Mouse (Mus musculus): ENCODE measurements around the gene Irak2. TPM values are rescaled to one million over a fixed set of nuclear protein-coding genes. Genes with fewer than 3 reads are reported as not detected.

Irak2 gene
- polyA plus RNA-seq, 1 experiment: 15.2 TPM

- peaks cover 31% of the 10 kb centered on the region for H3K4me1 ChIP-seq (ENCODE audit: control insufficient read depth)
- TF ChIP-seq TAL1 (IDR thresholded peaks at IDR 0.05; ENCODE audit: low read length): no peak
- no peak for TF ChIP-seq GATA1 (IDR thresholded peaks at IDR 0.05; ENCODE audit: low read length)
- H3K36me3 ChIP-seq (ENCODE audit: control insufficient read depth): peaks cover 69% of the 10 kb centered on the region
- H3K27me3 ChIP-seq (ENCODE audit: control insufficient read depth): no peaks in the 10 kb centered on the region
- peaks cover 3% of the 10 kb centered on the region; the same call in 1 of the 2 replicates for H3K9me3 ChIP-seq (ENCODE audit: control insufficient read depth, low read length)
- no peak overlapping the region for H3K4me3 ChIP-seq (replicated peaks)
Observed at GRCm38 (mm10) chr6:113608871-113609270, 29.4 kb upstream of the Irak2 start.

DNA sequence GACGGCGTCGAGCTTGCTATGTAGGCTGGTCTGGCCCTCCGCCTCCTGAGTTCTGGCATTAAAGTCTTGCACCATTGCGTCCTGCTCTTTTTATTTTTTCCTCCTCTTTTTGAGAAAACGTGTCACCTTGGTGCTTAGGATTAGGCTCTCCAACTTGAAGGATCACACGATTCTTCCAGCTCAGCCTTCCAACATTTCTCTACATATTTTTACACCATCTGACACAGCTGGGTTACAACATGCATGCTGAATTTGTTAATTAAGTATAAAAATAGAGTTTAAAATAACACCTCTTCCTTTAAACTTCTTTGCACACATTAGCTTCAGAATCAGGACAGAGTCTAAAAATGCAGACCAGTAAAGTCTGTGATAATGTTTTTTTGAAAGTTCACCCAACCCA lies 29.0 kb upstream of the Irak2 start:
- H3K27me3 ChIP-seq (ENCODE audit: control insufficient read depth): no peaks in the 10 kb centered on the region
- peaks cover 73% of the 10 kb centered on the region for H3K36me3 ChIP-seq (ENCODE audit: control insufficient read depth)
- H3K9me3 ChIP-seq (ENCODE audit: control insufficient read depth, low read length): peaks cover 3% of the 10 kb centered on the region; the same call in 1 of the 2 replicates
- no peak overlapping the region for H3K4me3 ChIP-seq (replicated peaks)
- H3K4me1 ChIP-seq (ENCODE audit: control insufficient read depth): peaks cover 27% of the 10 kb centered on the region
- TF ChIP-seq TAL1 (IDR thresholded peaks at IDR 0.05; ENCODE audit: low read length): no peak
- TF ChIP-seq GATA1 (IDR thresholded peaks at IDR 0.05; ENCODE audit: low read length): no peak

GRCm38 (mm10) chr6:113612258-113612969 lies 25.9 kb upstream of the Irak2 start:
- peaks cover 90% of the 10 kb centered on the region for H3K36me3 ChIP-seq (ENCODE audit: control insufficient read depth)
- no peaks in the 10 kb centered on the region for H3K27me3 ChIP-seq (ENCODE audit: control insufficient read depth)
- peaks cover 3% of the 10 kb centered on the region; the same call in 1 of the 2 replicates for H3K9me3 ChIP-seq (ENCODE audit: control insufficient read depth, low read length)
- TF ChIP-seq TAL1 (IDR thresholded peaks at IDR 0.05; ENCODE audit: low read length) (no peak), GATA1 (IDR thresholded peaks at IDR 0.05; ENCODE audit: low read length) (no peak)
- H3K4me1 ChIP-seq (ENCODE audit: control insufficient read depth): peaks cover 7% of the 10 kb centered on the region
- H3K4me3 ChIP-seq (replicated peaks): no peak overlapping the region

GRCm38 (mm10) chr6:113614152-113614551 lies 24.1 kb upstream of the Irak2 start:
- H3K4me3 ChIP-seq (replicated peaks): no peak overlapping the region
- TF ChIP-seq TAL1 (IDR thresholded peaks at IDR 0.05; ENCODE audit: low read length) (no peak), GATA1 (IDR thresholded peaks at IDR 0.05; ENCODE audit: low read length) (no peak)
- no peaks in the 10 kb centered on the region for H3K27me3 ChIP-seq (ENCODE audit: control insufficient read depth)
- H3K4me1 ChIP-seq (ENCODE audit: control insufficient read depth): peaks cover 9% of the 10 kb centered on the region
- H3K36me3 ChIP-seq (ENCODE audit: control insufficient read depth): peaks cover 89% of the 10 kb centered on the region
- peaks cover 3% of the 10 kb centered on the region; the same call in 1 of the 2 replicates for H3K9me3 ChIP-seq (ENCODE audit: control insufficient read depth, low read length)

GRCm38 (mm10) chr6:113614997-113615396 lies 23.3 kb upstream of the Irak2 start:
- Histone ChIP-seq H3K9me3 (ENCODE audit: control insufficient read depth, low read length) (peaks cover 3% of the 10 kb centered on the region; the same call in 1 of the 2 replicates), H3K4me1 (ENCODE audit: control insufficient read depth) (peaks cover 9% of the 10 kb centered on the region), H3K4me3 (replicated peaks) (no peak overlapping the region), H3K27me3 (ENCODE audit: control insufficient read depth) (no peaks in the 10 kb centered on the region), H3K36me3 (ENCODE audit: control insufficient read depth) (peaks cover 82% of the 10 kb centered on the region)
- TF ChIP-seq TAL1 (IDR thresholded peaks at IDR 0.05; ENCODE audit: low read length) (no peak), GATA1 (IDR thresholded peaks at IDR 0.05; ENCODE audit: low read length) (no peak)

DNA sequence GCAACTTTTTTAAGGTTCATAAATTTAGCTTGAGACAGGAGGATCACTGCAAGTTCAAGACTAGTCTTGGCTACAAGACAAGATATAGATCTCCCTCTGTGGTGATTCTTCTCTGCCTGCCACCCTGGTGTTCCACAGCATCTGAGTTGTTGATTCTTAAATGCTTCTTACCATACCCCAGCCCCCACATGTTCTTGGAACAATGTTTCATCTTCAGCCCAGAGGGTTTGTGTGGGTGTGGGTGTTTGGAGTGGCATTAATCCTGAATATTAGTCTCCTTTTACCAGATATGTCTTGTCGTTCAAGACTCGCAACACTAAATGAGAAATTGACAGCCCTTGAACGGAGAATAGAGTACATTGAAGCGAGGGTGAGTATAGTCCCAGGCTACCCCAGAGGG lies 22.8 kb upstream of the Irak2 start:
- Histone ChIP-seq H3K27me3 (ENCODE audit: control insufficient read depth) (no peaks in the 10 kb centered on the region), H3K4me3 (replicated peaks) (no peak overlapping the region), H3K9me3 (ENCODE audit: control insufficient read depth, low read length) (peaks cover 3% of the 10 kb centered on the region; the same call in 1 of the 2 replicates), H3K4me1 (ENCODE audit: control insufficient read depth) (peaks cover 6% of the 10 kb centered on the region), H3K36me3 (ENCODE audit: control insufficient read depth) (peaks cover 78% of the 10 kb centered on the region)
- TF ChIP-seq GATA1 (IDR thresholded peaks at IDR 0.05; ENCODE audit: low read length): no peak
- no peak for TF ChIP-seq TAL1 (IDR thresholded peaks at IDR 0.05; ENCODE audit: low read length)

DNA sequence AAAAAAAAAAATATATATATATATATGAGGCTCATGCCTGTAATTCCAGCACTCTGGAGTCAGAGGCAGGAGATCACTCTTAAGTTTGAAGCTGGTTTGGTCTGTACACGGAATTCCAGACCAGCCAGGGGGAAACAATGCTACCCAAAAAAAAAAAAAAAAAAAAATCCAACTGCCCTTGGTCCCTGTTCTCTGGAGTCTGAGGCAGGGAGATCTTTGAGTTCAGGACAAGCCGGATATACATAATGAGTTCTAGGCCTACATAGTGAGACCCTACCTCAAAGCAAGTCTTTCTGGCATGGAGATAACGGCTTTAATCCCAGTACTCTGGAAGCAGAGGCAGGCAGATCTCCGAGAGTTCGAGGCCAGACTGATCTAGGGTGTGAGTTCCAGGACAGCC lies 14.9 kb upstream of the Irak2 start:
- TF ChIP-seq GATA1 (IDR thresholded peaks at IDR 0.05; ENCODE audit: low read length): peak; percentile 20; the same call in 1 of the 2 replicates
- no peak for TF ChIP-seq TAL1 (IDR thresholded peaks at IDR 0.05; ENCODE audit: low read length)
- Histone ChIP-seq H3K9me3 (ENCODE audit: control insufficient read depth, low read length) (no peaks in the 10 kb centered on the region), H3K4me3 (replicated peaks) (peak overlapping the region; percentile 92), H3K27me3 (ENCODE audit: control insufficient read depth) (no peaks in the 10 kb centered on the region), H3K36me3 (ENCODE audit: control insufficient read depth) (peaks cover 21% of the 10 kb centered on the region), H3K4me1 (ENCODE audit: control insufficient read depth) (peaks cover 26% of the 10 kb centered on the region)

- TF ChIP-seq GATA1 (IDR thresholded peaks at IDR 0.05; ENCODE audit: low read length) (no peak), TAL1 (IDR thresholded peaks at IDR 0.05; ENCODE audit: low read length) (no peak)
- no peaks in the 10 kb centered on the region for H3K9me3 ChIP-seq (ENCODE audit: control insufficient read depth, low read length)
- peaks cover 21% of the 10 kb centered on the region for H3K36me3 ChIP-seq (ENCODE audit: control insufficient read depth)
- peaks cover 26% of the 10 kb centered on the region for H3K4me1 ChIP-seq (ENCODE audit: control insufficient read depth)
- H3K27me3 ChIP-seq (ENCODE audit: control insufficient read depth): no peaks in the 10 kb centered on the region
- peak within 1 kb of the TSS; percentile 92 for H3K4me3 ChIP-seq (replicated peaks)
Observed at GRCm38 (mm10) chr6:113623941-113624751, 14.1 kb upstream of the Irak2 start, which contains the start of gene Vhl. Gene Vhl (plus strand): TSS chr6:113623959.

All from erythroblast, embryonic 14.5 days (primary cell).